Mouse (Mus musculus) limb, embryonic 13.5 days (tissue): ENCODE results near the gene Sh3bgrl3. TPM values are rescaled to one million over a fixed set of nuclear protein-coding genes. Genes with fewer than 3 reads are reported as not detected.
A peak's percentile ranks its signal among the peaks of the same experiment; 100 is the strongest.

Experiments used
- ATAC-seq: fragments of 200-750 bp; cut with Nextera tagmentation; 2 replicates; pipeline ENCODE4 v1.8.0; 2017; ENCODE audit warnings: low read depth, moderate number of reproducible peaks, moderate TSS enrichment; ENCODE audit not compliant: low FRiP score
- H3K27ac ChIP-seq: fragments of 300-500 bp; sonication (generic); 2 replicates; pipeline ENCODE4 v1.5.1; 2015; ENCODE audit warnings: inconsistent platforms, mild to moderate bottlenecking, moderate library complexity
- H3K27me3 ChIP-seq: fragments of 300-500 bp; sonication (generic); 2 replicates; pipeline ENCODE4 v1.6.1; 2015; ENCODE audit warnings: mild to moderate bottlenecking, inconsistent platforms
- H3K36me3 ChIP-seq: fragments of 300-500 bp; sonication (generic); 2 replicates; pipeline ENCODE4 v1.6.1; 2015; ENCODE audit warnings: inconsistent platforms, mild to moderate bottlenecking, moderate library complexity
- H3K4me1 ChIP-seq: fragments of 300-500 bp; sonication (generic); 2 replicates; pipeline ENCODE4 v1.6.1; 2015; ENCODE audit warnings: inconsistent platforms
- H3K4me2 ChIP-seq: fragments of 300-500 bp; sonication (generic); replicated peaks from 2 replicates; pipeline ENCODE4 v1.6.1; 2015; ENCODE audit warnings: inconsistent platforms, mild to moderate bottlenecking, moderate library complexity
- H3K4me3 ChIP-seq: fragments of 300-500 bp; sonication (generic); 2 replicates; pipeline ENCODE4 v1.5.1; 2015; ENCODE audit warnings: moderate library complexity, mild to moderate bottlenecking, inconsistent platforms
- H3K9ac ChIP-seq: fragments of 300-500 bp; sonication (generic); 2 replicates; pipeline ENCODE4 v1.6.1; 2015; ENCODE audit warnings: mild to moderate bottlenecking, inconsistent platforms
- H3K9me3 ChIP-seq: fragments of 300-500 bp; sonication (generic); 2 replicates; pipeline ENCODE4 v1.6.1; 2016; ENCODE audit warnings: inconsistent platforms
- WGBS: fragments of 180-500 bp; shearing (Covaris S2); methylation state at CpG from one replicate; pipeline ENCODE4 v1.1.7; 2015; 5-methylcytosine and 5-hydroxymethylcytosine counted together
- polyA plus RNA-seq: library from polyadenylated mRNA; unstranded; fragments of >200 nt; fragmentation: Nextera tagmentation; extraction: Ambion mirVana; gene quantifications from 2 replicates; pipeline ENCODE4 v1.2.1, GENCODE M21; 2015

Gene Sh3bgrl3
- polyA plus RNA-seq, 1 experiment from 2014 or later: 420 TPM

- no peak overlapping the region for H3K27ac ChIP-seq
- 0 out of 2 replicates have a peak overlapping the region, but pooled peaks have one; percentile 17 for H3K4me2 ChIP-seq
- peaks cover 7% of the 10 kb centered on the region for H3K27me3 ChIP-seq
- H3K36me3 ChIP-seq: no peaks in the 10 kb centered on the region
- H3K9me3 ChIP-seq: 0 out of 2 replicates have a peak, but pooled peaks cover 3% of the 10 kb centered on the region
- 0 out of 2 replicates have a peak, but pooled peaks cover 1% of the 10 kb centered on the region for H3K4me1 ChIP-seq
- no peak for ATAC-seq
- 51% methylated on average over 7 of the region's 7 CpGs for WGBS
- no peak overlapping the region; the same call in 1 of the 2 replicates for H3K9ac ChIP-seq
- H3K4me3 ChIP-seq: no peak overlapping the region
These were observed 41.2 kb downstream of the Sh3bgrl3 start for GRCm38 (mm10) chr4:134087412-134087811.

- H3K27me3 ChIP-seq: peaks cover 31% of the 10 kb centered on the region
- no peaks in the 10 kb centered on the region for H3K36me3 ChIP-seq
- WGBS: 85% methylated on average over 4 of the region's 4 CpGs
- H3K9ac ChIP-seq: no peak overlapping the region
- peaks cover 13% of the 10 kb centered on the region; the same call in 1 of the 2 replicates for H3K4me1 ChIP-seq
- 0 out of 2 replicates have a peak, but pooled peaks cover 3% of the 10 kb centered on the region for H3K9me3 ChIP-seq
- H3K4me2 ChIP-seq: no peak overlapping the region
- H3K27ac ChIP-seq: no peak overlapping the region
- ATAC-seq: no peak
- no peak overlapping the region for H3K4me3 ChIP-seq
These were observed 43.6 kb downstream of the Sh3bgrl3 start for GRCm38 (mm10) chr4:134084999-134085398.

GRCm38 (mm10) chr4:134082460-134082859, 46.1 kb downstream of the Sh3bgrl3 start:
- 5% methylated on average over 7 of the region's 7 CpGs for WGBS
- Histone ChIP-seq H3K27me3 (peaks cover 34% of the 10 kb centered on the region), H3K4me1 (peaks cover 16% of the 10 kb centered on the region; the same call in 1 of the 2 replicates), H3K4me3 (peak overlapping the region; percentile 49), H3K9me3 (0 out of 2 replicates have a peak, but pooled peaks cover 3% of the 10 kb centered on the region), H3K27ac (no peak overlapping the region), H3K9ac (no peak overlapping the region), H3K4me2 (peak overlapping the region; percentile 84), H3K36me3 (no peaks in the 10 kb centered on the region)
- no peak for ATAC-seq

- H3K9ac ChIP-seq: peak overlapping the region; percentile 51; the same call in 1 of the 2 replicates
These were observed 46.7 kb downstream of the Sh3bgrl3 start for GRCm38 (mm10) chr4:134081730-134082386.

GRCm38 (mm10) chr4:134080674-134081073, 47.9 kb downstream of the Sh3bgrl3 start:
- H3K27me3 ChIP-seq: peaks cover 34% of the 10 kb centered on the region
- no peak overlapping the region for H3K9ac ChIP-seq
- 74% methylated on average over 4 of the region's 4 CpGs for WGBS
- H3K36me3 ChIP-seq: no peaks in the 10 kb centered on the region
- H3K27ac ChIP-seq: no peak overlapping the region
- no peak for ATAC-seq
- no peak overlapping the region for H3K4me3 ChIP-seq
- no peak overlapping the region for H3K4me2 ChIP-seq
- peaks cover 16% of the 10 kb centered on the region; the same call in 1 of the 2 replicates for H3K4me1 ChIP-seq
- 0 out of 2 replicates have a peak, but pooled peaks cover 3% of the 10 kb centered on the region for H3K9me3 ChIP-seq

More at GRCm38 (mm10) chr4:134081730-134082386, 46.7 kb downstream of the Sh3bgrl3 start:
- Histone ChIP-seq H3K27me3 (peaks cover 34% of the 10 kb centered on the region), H3K4me1 (peaks cover 16% of the 10 kb centered on the region; the same call in 1 of the 2 replicates), H3K9me3 (0 out of 2 replicates have a peak, but pooled peaks cover 3% of the 10 kb centered on the region), H3K4me3 (peak overlapping the region; percentile 49), H3K36me3 (no peaks in the 10 kb centered on the region), H3K4me2 (peak overlapping the region; percentile 84), H3K27ac (no peak overlapping the region)
- peak; percentile 85 for ATAC-seq
- under 1% methylated on average over 40 of the region's 41 CpGs for WGBS

GRCm38 (mm10) chr4:134078694-134079093, 49.9 kb downstream of the Sh3bgrl3 start:
- H3K27ac ChIP-seq: no peak overlapping the region
- no peaks in the 10 kb centered on the region for H3K9me3 ChIP-seq
- 13% methylated on average over 3 of the region's 3 CpGs for WGBS
- no peak for ATAC-seq
- H3K9ac ChIP-seq: no peak overlapping the region
- no peak overlapping the region for H3K4me3 ChIP-seq
- H3K27me3 ChIP-seq: peaks cover 34% of the 10 kb centered on the region
- H3K4me2 ChIP-seq: no peak overlapping the region
- H3K4me1 ChIP-seq: peaks cover 16% of the 10 kb centered on the region; the same call in 1 of the 2 replicates
- no peaks in the 10 kb centered on the region for H3K36me3 ChIP-seq

Other genes with a start within 250 kb of the Sh3bgrl3 start
- gene Rps6ka1, start 241.0 kb downstream of the Sh3bgrl3 start, polyA plus RNA-seq: 38.4 and 42.2 TPM in 2 replicates
- 2,551 and 2,596 TPM in 2 replicates for gene Hmgn2, start 160.1 kb downstream of the Sh3bgrl3 start, polyA plus RNA-seq
- 45.1 and 45.6 TPM in 2 replicates for gene Dhdds, start 127.9 kb downstream of the Sh3bgrl3 start, polyA plus RNA-seq
- gene Lin28a, start 109.9 kb downstream of the Sh3bgrl3 start, polyA plus RNA-seq: 0.14 and 0.38 TPM in 2 replicates
- gene Zfp683, start 75.0 kb downstream of the Sh3bgrl3 start, polyA plus RNA-seq: not detected in 2 replicates
- 4.9 and 5.4 TPM in 2 replicates for gene Crybg2, start 68.0 kb downstream of the Sh3bgrl3 start, polyA plus RNA-seq
- 10.6 and 11.4 TPM in 2 replicates for gene Cd52, start 33.7 kb downstream of the Sh3bgrl3 start, polyA plus RNA-seq
- gene Ubxn11, start 26.2 kb downstream of the Sh3bgrl3 start, polyA plus RNA-seq: 13.6 and 14.3 TPM in 2 replicates
- 33.3 and 34.9 TPM in 2 replicates for gene Cep85, start 58.3 kb upstream of the Sh3bgrl3 start, polyA plus RNA-seq
- gene Gm7534, start 74.2 kb upstream of the Sh3bgrl3 start, polyA plus RNA-seq: not detected in 2 replicates
- gene Catsper4, start 98.6 kb upstream of the Sh3bgrl3 start, polyA plus RNA-seq: 0.23 TPM in 1 of 2 replicates, not detected in the other
- gene Cnksr1, start 109.6 kb upstream of the Sh3bgrl3 start, polyA plus RNA-seq: 1.8 and 2.0 TPM in 2 replicates
- 0.23 and 0.66 TPM in 2 replicates for gene E130218I03Rik, start 114.9 kb upstream of the Sh3bgrl3 start, polyA plus RNA-seq
- 15.6 and 17.8 TPM in 2 replicates for gene Zfp593, start 116.8 kb upstream of the Sh3bgrl3 start, polyA plus RNA-seq
- gene Gm30191, start 118.1 kb upstream of the Sh3bgrl3 start, polyA plus RNA-seq: not detected in 2 replicates
- 4.7 and 5.3 TPM in 2 replicates for gene Grrp1, start 125.3 kb upstream of the Sh3bgrl3 start, polyA plus RNA-seq
- 21.7 and 22.6 TPM in 2 replicates for gene Pdik1l, start 159.1 kb upstream of the Sh3bgrl3 start, polyA plus RNA-seq
- 5.3 and 6.2 TPM in 2 replicates for gene Trim63, start 186.3 kb upstream of the Sh3bgrl3 start, polyA plus RNA-seq
- 0.18 and 0.24 TPM in 2 replicates for gene Slc30a2, start 214.4 kb upstream of the Sh3bgrl3 start, polyA plus RNA-seq